Mouse (Mus musculus) C2C12 (cell line): ENCODE measurements around the gene Tex46.

Experiments
- CEBPB ChIP-seq: IDR thresholded peaks from one replicate; pipeline ENCODE4 v1.6.1; 2011; ENCODE audit warnings: low read depth, mild to moderate bottlenecking, control low read depth, moderate library complexity
- CTCF ChIP-seq: IDR thresholded peaks from one replicate; pipeline ENCODE4 v1.5.1; 2011; ENCODE audit not compliant: control insufficient read depth, insufficient read depth, insufficient read length
- MYOG ChIP-seq: IDR thresholded peaks from one replicate; pipeline ENCODE4 v1.6.1; 2011; ENCODE audit not compliant: control insufficient read depth, insufficient read length; ENCODE audit errors: extremely low read depth
- USF1 ChIP-seq: IDR thresholded peaks from one replicate; pipeline ENCODE4 v1.6.1; 2011; ENCODE audit warnings: low read depth, mild to moderate bottlenecking, control low read depth, moderate library complexity

DNA sequence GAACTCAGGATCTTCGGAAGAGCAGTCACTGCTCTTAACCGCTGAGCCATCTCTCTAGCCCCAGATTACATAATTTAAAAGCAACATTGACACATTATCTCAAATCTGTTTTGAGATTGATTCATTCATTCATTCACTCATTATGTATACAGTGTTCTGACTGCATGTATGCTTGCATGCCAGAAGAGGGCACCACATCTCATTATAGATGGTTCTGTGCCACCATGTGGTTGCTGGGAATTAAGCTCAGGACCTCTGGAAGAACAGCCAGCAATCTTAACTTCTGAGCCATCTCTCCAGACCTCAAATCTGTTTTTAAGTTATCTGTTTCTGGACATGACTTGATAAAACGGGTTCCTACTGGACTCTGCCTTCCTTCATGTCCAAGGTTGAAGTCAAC, 10.4 kb upstream of the Tex46 start:
- TF ChIP-seq MYOG (no peak), CTCF (no peak), USF1 (no peak), CEBPB (no peak)
